Mouse (Mus musculus): Measurements from ENCODE around the gene Foxd3. TPM values are rescaled to one million over a fixed set of nuclear protein-coding genes. Genes with fewer than 3 reads are reported as not detected.
A peak's percentile ranks its signal among the peaks of the same experiment; 100 is the strongest.
"Not testable (repeated sequence)": the region's sequence is repeated elsewhere in the genome, so short reads cannot be mapped to it uniquely, and the experiment has no call there.

Foxd3 gene
- polyA plus RNA-seq (2012; ENCODE audit: insufficient read depth, insufficient read length, missing spikeins), result not detected in 2 replicates

DNA sequence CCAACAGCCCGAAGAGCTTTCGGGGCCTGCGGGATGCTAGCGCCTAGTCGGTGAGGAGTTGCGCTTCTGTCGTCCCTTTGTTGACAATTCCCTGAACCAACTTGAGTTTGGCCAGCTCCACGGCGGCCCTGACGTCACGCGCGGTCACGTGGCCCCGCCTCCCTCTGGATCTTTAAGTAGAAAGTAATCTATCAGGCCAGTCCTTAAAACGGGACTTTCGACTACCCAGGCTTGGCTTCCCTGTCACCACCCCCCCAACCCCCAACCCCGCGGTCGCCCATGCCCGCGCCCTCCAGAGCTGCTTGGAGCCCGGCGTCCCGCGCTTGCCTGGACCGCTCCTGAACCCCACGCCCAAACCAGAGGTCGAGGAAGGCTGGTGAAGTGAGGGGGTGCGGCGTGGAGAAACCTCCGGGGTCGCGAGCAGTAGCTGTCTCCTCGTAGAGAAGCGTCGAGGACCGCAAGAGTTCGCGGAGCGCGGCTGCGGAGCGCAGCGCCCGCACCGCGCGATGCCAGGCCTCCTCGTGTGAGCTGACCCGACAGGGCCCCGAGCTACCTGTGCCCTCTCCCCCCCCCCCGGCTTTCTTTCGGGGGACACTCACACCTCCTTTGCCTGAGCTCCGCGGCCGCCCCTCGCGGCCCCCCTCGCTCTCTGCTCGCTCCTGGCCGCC is at the start of gene Foxd3:
Gene Foxd3 (plus strand): TSS at position 363 of the 668 bp plus-strand sequence.
- Histone ChIP-seq H3K4me1 (ENCODE audit: control insufficient read depth, insufficient read depth, insufficient read length, low read length) (no peaks in the 10 kb centered on the region; the same call in 1 of the 2 replicates), H3K27ac (replicated peaks; ENCODE audit: low read depth, low read length) (no peak within 1 kb of the TSS), H3K4me3 (ENCODE audit: insufficient read depth, low read depth, low read length) (peak within 1 kb of the TSS; percentile 27)

DNA sequence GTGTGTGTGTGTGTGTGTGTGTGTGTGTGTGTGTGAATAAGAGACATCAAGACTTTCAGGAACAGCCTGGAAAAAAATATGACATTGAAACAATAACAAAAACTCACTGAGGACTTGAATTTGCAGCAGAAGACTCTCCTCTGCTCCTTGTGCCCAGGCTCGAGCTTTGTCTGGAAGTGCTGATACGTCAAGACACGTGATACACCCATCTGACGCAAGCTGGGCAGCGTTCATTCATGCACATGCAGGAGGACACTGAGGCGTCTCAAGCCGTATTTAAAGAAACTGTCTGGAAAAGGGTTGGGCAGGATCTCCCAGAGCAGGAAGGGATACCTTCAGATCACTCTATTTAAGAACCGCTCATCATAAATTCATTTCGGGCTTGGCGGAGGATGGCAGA is 43.9 kb upstream of the Foxd3 start:
- peaks cover 5% of the 10 kb centered on the region; the same call in 1 of the 2 replicates for H3K4me1 ChIP-seq (ENCODE audit: control insufficient read depth, insufficient read depth, insufficient read length, low read length)
- no peak overlapping the region for H3K27ac ChIP-seq (replicated peaks; ENCODE audit: low read depth, low read length)
- H3K4me3 ChIP-seq (ENCODE audit: insufficient read depth, low read depth, low read length), result no peak overlapping the region

DNA sequence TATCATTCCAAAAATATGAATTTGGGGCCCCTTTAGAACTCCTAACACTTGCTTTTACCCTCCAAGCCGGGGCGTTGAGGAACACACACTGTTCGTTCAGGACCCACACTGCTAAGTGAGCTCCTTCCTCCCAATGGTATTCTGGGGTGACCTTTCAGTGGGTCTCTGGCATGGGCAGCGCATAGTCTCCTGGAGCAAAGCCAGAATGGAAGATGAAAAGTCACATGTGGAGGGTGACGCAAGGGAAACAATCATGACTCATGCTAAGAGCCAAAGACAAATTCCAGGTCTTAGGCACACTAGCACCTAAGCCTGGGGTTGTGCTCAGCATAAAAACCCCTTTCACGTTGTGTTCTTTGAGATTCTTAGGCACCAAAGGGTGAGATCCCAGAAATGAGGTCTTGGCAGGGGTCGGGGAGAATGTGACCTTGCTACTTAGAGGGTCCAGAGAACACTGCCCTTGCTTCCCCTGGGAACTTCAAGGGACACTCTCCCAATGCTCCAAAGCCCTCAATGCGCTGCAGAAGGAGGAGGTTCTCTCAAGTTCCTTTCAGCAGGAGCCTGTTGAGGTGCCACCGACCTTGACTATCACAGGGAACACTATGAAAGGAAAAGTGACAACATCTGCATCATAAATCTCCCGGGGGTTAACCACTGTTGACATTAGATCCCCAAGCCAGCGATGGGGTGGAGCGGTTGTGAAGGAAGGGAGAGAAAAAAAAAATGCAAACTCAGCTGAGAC is 43.3 kb upstream of the Foxd3 start:
- Histone ChIP-seq H3K4me3 (ENCODE audit: insufficient read depth, low read depth, low read length) (no peak overlapping the region), H3K4me1 (ENCODE audit: control insufficient read depth, insufficient read depth, insufficient read length, low read length) (peaks cover 5% of the 10 kb centered on the region; the same call in 1 of the 2 replicates), H3K27ac (replicated peaks; ENCODE audit: low read depth, low read length) (no peak overlapping the region)

DNA sequence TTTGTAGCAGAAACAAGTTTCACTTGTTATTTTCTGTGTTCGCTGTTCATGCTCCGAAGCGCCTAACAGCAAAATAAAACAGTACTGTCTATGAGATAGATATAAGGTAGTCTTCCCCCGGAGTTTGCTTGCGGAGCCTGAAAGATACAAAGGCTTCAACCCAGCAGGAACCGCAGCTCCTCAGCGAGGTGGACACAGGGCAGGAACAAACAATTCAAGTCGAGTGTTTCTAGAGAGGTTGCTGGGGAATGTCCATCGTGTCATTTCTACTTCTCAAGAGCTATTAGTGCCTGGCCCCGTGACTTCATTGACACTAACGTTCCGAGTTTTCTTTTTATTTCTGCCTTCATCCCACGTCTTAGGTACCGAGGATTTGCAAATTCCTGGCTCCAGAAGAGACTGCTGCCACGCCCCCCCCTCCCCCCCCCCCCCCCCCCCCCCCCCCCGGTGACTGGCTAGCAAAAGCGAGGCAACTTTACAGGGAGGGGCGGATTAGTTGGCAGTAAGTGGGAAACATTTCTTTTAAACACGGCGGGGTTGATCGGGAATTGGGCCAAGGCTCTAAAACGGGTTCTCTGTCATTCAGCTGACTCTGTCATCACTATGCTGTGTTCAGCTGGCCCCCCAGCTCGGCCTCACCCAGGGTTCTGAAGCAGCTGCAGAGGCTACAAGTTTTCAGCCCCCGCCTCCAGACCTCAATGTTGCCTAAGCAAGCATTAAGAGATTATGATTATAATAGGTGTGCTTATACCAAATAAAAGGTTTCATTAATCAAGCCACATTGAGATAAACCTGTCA is 29.9 kb upstream of the Foxd3 start:
- Histone ChIP-seq H3K4me1 (ENCODE audit: control insufficient read depth, insufficient read depth, insufficient read length, low read length) (no peaks in the 10 kb centered on the region), H3K27ac (replicated peaks; ENCODE audit: low read depth, low read length) (no peak overlapping the region), H3K4me3 (ENCODE audit: insufficient read depth, low read depth, low read length) (no peak overlapping the region)

- H3K4me1 ChIP-seq (ENCODE audit: control insufficient read depth, insufficient read depth, insufficient read length, low read length), result no peaks in the 10 kb centered on the region
- H3K4me3 ChIP-seq (ENCODE audit: insufficient read depth, low read depth, low read length), result no peak overlapping the region
- H3K27ac ChIP-seq (replicated peaks; ENCODE audit: low read depth, low read length), result no peak overlapping the region
Observed at GRCm38 (mm10) chr4:99627057-99627456, 29.0 kb upstream of the Foxd3 start.

GRCm38 (mm10) chr4:99636038-99636437 is 20.1 kb upstream of the Foxd3 start:
- no peaks in the 10 kb centered on the region for H3K4me1 ChIP-seq (ENCODE audit: control insufficient read depth, insufficient read depth, insufficient read length, low read length)
- no peak overlapping the region for H3K27ac ChIP-seq (replicated peaks; ENCODE audit: low read depth, low read length)
- no peak overlapping the region for H3K4me3 ChIP-seq (ENCODE audit: insufficient read depth, low read depth, low read length)

- Histone ChIP-seq H3K4me1 (ENCODE audit: control insufficient read depth, insufficient read depth, insufficient read length, low read length) (no peaks in the 10 kb centered on the region), H3K4me3 (ENCODE audit: insufficient read depth, low read depth, low read length) (no peak overlapping the region), H3K27ac (replicated peaks; ENCODE audit: low read depth, low read length) (no peak overlapping the region)
Observed at GRCm38 (mm10) chr4:99636711-99637110, 19.4 kb upstream of the Foxd3 start.

DNA sequence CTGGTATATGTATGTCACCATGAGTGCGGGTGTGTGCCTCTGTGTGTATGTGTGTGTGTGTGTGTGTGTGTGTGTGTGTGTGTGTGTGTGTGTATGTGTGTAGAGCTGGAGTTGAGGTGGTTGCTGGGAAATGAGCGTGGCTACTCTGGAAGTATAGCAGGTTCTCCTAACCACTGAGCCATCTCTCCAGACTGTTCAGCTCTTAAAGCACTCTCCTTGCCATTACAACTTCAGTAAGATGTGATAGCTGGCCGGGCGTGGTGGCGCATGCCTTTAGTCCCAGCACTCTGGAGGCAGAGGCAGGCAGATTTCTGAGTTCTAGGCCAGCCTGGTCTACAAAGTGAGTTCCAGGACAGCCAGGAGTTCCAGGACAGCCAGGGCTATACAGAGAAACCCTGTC is 15.5 kb upstream of the Foxd3 start:
- not testable (repeated sequence) for H3K4me1 ChIP-seq (ENCODE audit: control insufficient read depth, insufficient read depth, insufficient read length, low read length); H3K4me3 ChIP-seq (ENCODE audit: insufficient read depth, low read depth, low read length); H3K27ac ChIP-seq (replicated peaks; ENCODE audit: low read depth, low read length)

- Histone ChIP-seq H3K27ac (replicated peaks; ENCODE audit: low read depth, low read length) (no peak overlapping the region), H3K4me3 (ENCODE audit: insufficient read depth, low read depth, low read length) (no peak overlapping the region), H3K4me1 (ENCODE audit: control insufficient read depth, insufficient read depth, insufficient read length, low read length) (no peaks in the 10 kb centered on the region)
Observed at GRCm38 (mm10) chr4:99641920-99642319, 14.2 kb upstream of the Foxd3 start.

DNA sequence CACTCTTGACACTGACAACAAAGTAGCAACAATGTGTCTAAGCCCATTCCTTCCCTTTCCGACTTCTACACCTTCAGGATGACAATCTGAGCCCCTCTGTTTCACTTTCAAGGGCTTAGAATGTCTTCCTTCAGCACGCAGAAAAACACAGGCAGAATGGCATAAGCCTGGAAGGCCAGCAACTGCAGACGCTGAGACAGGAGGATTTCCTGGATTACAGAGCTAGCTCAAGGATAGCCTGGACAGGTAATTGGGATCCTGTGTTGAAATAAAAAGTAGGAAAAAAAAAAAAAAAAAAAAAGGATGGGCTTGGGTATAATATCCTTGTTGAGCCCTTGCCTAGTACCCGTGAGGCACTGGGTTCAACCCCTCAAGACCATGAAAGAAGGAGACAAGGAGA is 10.5 kb upstream of the Foxd3 start:
- H3K4me3 ChIP-seq (ENCODE audit: insufficient read depth, low read depth, low read length), result no peak overlapping the region
- no peak overlapping the region for H3K27ac ChIP-seq (replicated peaks; ENCODE audit: low read depth, low read length)
- H3K4me1 ChIP-seq (ENCODE audit: control insufficient read depth, insufficient read depth, insufficient read length, low read length), result no peaks in the 10 kb centered on the region

- Histone ChIP-seq H3K4me1 (ENCODE audit: control insufficient read depth, insufficient read depth, insufficient read length, low read length) (no peaks in the 10 kb centered on the region), H3K27ac (replicated peaks; ENCODE audit: low read depth, low read length) (no peak overlapping the region), H3K4me3 (ENCODE audit: insufficient read depth, low read depth, low read length) (no peak overlapping the region)
Observed at GRCm38 (mm10) chr4:99650088-99650944, 5.8 kb upstream of the Foxd3 start.

- H3K4me1 ChIP-seq (ENCODE audit: control insufficient read depth, insufficient read depth, insufficient read length, low read length), result no peaks in the 10 kb centered on the region; the same call in 1 of the 2 replicates
- H3K4me3 ChIP-seq (ENCODE audit: insufficient read depth, low read depth, low read length), result peak overlapping the region; percentile 11; the same call in 1 of the 2 replicates
- H3K27ac ChIP-seq (replicated peaks; ENCODE audit: low read depth, low read length), result no peak overlapping the region
Observed at GRCm38 (mm10) chr4:99650945-99651690, 5.0 kb upstream of the Foxd3 start.

DNA sequence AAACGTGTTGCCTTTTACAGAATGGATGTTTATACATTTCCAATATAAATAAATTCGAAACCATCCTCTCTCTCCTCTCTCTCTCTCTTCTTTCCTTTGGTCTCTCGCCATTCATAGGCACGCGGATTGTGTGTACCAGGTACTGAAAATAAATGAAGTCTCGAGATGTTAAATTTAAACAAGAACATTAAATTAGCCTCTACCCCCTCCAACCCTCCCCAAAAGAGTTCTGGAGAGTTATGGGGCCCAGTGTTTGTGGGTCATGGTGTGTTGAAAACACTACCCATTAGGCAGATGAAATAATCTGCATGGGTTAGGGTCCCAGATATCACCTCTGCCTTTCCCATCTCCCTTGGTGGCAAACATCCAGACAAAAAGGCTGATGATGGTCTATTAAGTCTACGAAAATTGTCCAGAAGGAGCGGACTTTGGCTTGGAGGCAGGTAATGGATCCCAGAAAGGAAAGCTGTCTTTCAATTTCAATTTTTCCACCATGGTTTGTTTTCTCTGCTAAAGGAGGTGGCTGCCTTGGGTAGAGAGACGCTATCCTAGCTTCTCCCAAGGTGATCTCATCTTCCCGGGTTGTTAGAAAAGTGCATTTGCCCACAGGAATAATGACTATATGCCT is 4.2 kb upstream of the Foxd3 start:
- H3K4me3 ChIP-seq (ENCODE audit: insufficient read depth, low read depth, low read length), result no peak overlapping the region

More for the DNA sequence above, 4.2 kb upstream of the Foxd3 start:
- Histone ChIP-seq H3K27ac (replicated peaks; ENCODE audit: low read depth, low read length) (no peak overlapping the region), H3K4me1 (ENCODE audit: control insufficient read depth, insufficient read depth, insufficient read length, low read length) (no peaks in the 10 kb centered on the region; the same call in 1 of the 2 replicates)

All from brown adipose tissue, adult 24 weeks (tissue).